Mouse (Mus musculus) adrenal gland, adult 8-10 months (tissue): ENCODE data around the gene Serpinb9c. TPM values are rescaled to one million over a fixed set of nuclear protein-coding genes. Genes with fewer than 3 reads are reported as not detected.
A peak's percentile ranks its signal among the peaks of the same experiment; 100 is the strongest.

Experiments used
- DNase-seq: peaks from one replicate; pipeline ENCODE4 v3.0.0; 2022
- total RNA-seq, 4 experiments: library from RNA; stranded (reverse); gene quantifications; 2 replicates each; pipeline ENCODE4 v1.2.4; 2022

Serpinb9c gene
- total RNA-seq, result not detected

- no peak for DNase-seq
Measured at GRCm38 (mm10) chr13:33159642-33160041, at the start of gene Serpinb9c. Gene Serpinb9c, minus strand, starts transcription at chr13:33159742.

DNA sequence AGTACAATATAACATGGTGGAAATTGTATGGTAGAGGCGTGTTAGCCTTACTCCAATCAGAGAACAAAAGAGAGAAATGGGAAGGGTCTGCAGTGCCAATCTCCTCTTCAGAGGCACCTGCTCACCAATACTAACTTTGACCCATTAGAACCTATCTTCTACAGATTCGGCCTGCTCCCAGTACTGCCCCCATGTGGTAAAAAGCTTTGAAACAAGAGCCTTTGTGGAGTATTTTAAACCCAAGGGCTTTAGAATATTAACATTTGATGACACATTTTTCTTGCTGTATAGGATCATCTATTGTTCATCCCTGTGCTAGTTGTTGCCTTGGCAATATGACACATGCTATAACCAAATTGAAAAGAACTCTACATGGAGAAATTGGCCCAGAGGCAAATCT, 40.2 kb upstream of the Serpinb9c start:
- no peak for DNase-seq

DNA sequence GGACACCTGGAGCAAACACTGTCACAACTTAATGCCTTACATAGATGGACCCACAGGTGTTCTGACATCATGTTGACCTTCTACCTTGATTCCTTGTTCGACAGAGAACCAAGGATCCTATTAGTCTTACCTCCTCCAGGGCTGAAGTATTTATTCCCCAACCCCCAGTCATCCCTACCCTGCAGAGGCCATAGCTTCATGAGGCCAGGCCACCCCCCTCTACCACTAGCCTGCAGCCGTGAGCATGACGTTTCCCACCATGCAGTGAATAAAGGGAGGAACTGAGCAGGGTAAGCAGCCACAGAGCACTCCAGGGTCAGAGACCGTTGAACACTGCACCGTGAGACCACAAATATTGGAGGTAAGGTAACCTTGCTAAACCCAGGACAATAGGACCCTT, 33.1 kb upstream of the Serpinb9c start, which contains the start of gene Serpinb9d:
Gene Serpinb9d (plus strand): TSS at position 301 of the 400 bp plus-strand sequence.
- DNase-seq, result no peak

GRCm38 (mm10) chr13:33190486-33190885, 30.9 kb upstream of the Serpinb9c start:
- DNase-seq, result peak; percentile 42

GRCm38 (mm10) chr13:33141435-33141834, 18.1 kb downstream of the Serpinb9c start:
- peak; percentile 37 for DNase-seq

GRCm38 (mm10) chr13:33137717-33138116, 21.8 kb downstream of the Serpinb9c start:
- no peak for DNase-seq

- DNase-seq, result no peak
Measured at GRCm38 (mm10) chr13:33113054-33113453, 46.5 kb downstream of the Serpinb9c start.

GRCm38 (mm10) chr13:33105626-33106025, 53.9 kb downstream of the Serpinb9c start:
- DNase-seq, result no peak

Other genes starting within 250 kb of the Serpinb9c start
- 10 to 100 TPM; 22.3 to 44.8 (median 27.7) TPM for gene Serpinb6b, start 194.5 kb downstream of the Serpinb9c start, total RNA-seq
- 10 to 100 TPM; 16.8 to 24.1 (median 22.0) TPM for gene Serpinb9, start 156.5 kb downstream of the Serpinb9c start, total RNA-seq
- gene Serpinb9b, start 132.3 kb downstream of the Serpinb9c start, total RNA-seq, result under 1 TPM in 3 of 4 experiments, not detected in 1; 0.15 to 0.41 (median 0.28) TPM
- gene Serpinb1b, start 81.2 kb downstream of the Serpinb9c start, total RNA-seq, result under 1 TPM in 2 of 4 experiments, not detected in 2; 0.56 to 0.99 TPM
- not detected for gene Serpinb9d, start 33.2 kb upstream of the Serpinb9c start, total RNA-seq
- not detected for gene Serpinb9e, start 89.9 kb upstream of the Serpinb9c start, total RNA-seq
- not detected for gene Serpinb9f, start 164.3 kb upstream of the Serpinb9c start, total RNA-seq
- gene Gm11397, start 236.0 kb upstream of the Serpinb9c start, total RNA-seq, result not detected